Mouse (Mus musculus): ENCODE data around the gene Med28.

The Med28 gene

DNA sequence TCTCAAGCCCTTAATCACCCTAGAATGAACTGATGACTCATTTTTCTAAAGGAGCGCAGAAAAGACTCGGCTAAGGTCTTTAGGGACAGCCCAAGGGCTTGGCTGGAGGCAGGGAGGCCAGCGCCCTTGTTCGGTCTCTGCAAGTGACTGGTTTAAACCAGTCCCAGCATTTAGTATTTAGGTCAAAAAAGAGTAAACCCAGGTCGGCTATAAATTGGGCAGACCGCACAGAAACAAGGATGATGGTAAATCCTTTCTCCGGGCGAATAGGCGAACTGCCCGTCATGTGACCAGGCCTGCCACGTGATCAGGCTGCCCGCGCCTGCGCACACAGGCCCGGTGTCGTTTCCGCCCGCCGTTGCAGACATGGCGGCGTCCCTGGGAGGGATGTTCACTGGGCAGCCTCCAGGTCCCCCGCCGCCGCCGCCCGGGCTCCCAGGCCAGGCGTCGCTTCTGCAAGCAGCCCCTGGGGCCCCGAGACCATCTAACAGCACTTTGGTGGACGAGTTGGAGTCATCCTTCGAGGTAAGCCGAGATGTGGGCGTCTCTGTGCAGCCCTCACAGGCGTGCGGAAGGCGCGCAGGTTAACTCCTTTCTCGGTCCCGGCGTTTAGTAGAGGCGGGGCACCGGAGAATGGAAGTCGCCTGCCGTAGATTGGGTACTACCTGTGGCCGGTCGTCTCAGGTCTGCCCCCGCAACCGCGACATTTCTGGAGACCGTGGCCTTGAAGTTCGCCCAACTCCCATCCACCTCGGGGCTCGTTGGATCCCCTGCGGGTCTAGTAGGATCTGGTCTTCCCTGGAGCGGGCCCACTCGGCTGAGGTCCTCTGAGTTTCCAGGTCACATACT lies at the start of gene Med28:
Med28 (plus strand) TSS at position 270 of the 849 bp plus-strand sequence.
- DNase-seq (ENCODE audit: low read depth, low spot score) = peak; percentile 91

DNA sequence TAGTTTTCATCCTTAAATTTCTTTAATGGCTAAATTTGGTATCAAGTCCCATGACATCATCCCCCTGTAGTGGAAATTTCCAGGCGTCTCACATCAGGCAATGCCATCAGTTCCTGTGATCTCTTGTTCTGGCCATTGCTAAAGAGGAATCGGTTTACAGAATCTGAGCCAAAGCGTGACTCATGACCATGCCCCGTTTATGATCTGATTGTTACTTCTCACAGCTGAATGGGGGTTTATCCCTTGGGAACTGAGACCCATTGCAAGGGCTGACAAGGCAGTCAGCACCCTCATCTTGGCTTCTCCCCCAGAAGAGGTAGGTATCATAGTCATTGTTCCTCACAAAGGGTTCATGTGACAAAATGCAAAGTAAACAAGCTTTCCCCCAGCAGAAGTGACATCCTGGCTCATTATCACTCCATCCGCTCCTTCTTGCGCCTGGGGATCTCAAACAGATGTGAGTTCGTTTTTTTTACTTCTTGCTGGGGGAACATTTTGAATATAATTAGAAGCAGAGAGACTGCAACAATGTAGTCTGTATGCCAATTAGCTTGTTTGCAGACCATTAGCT lies 47.1 kb upstream of the Med28 start:
- DNase-seq (ENCODE audit: low read depth, low spot score) = no peak

DNA sequence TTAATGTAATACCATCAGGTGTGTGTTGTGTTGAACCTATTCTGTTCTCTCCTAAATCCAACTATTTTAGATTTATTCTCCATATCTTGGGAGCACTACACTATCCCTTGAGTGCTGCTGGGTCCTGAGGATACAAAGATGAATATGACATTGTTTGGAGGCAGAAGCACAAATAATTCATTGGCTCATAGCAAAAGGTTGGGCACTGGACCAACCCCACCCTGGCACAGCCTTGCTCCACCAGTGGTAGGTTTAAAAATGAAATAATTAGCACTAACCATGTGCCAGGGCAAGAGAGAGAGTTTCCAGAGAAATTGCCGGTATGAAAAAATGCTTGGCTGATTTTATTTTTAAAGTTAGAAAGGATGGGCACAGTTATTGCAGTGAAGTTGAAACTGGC lies 46.5 kb upstream of the Med28 start:
- DNase-seq (ENCODE audit: low read depth, low spot score) = no peak

DNA sequence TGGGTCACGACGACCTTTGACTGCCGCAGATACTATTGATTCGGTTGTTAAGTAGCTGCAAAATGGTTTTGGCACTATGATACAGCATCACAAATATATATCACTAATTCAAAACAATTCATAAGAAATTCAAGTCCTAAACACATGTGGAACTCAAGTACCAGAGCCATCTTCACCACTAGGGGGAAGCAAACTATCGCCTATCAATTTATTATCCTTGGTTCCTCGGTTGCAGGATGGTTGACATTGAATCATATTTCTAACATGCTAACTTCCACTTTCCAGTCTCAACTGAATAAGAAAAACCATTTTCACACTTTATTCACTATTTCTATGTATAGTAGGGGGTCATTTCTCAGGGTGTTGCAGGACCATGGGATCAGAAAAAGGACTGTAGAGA lies 45.8 kb upstream of the Med28 start:
- peak; percentile 76 for DNase-seq (ENCODE audit: low read depth, low spot score)

DNA sequence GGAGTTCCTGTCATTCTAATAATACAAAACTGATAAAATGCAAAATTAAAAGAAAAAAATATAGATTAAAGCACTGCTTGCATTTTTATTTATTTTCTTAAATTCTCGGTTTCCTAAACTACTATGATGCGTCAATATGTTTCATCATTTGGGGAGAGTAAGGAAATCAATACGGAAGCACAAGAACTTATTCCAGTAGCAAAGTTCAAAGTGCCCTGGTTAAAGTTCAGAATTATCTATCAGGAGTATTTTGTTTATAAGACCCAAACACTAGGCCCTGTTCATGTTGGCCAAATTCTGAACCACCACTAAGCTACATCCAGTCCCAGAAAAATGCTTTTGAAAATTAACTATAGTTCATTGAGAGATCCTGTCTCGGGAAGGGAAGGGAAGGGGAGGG lies 45.3 kb upstream of the Med28 start:
- no peak for DNase-seq (ENCODE audit: low read depth, low spot score)

DNA sequence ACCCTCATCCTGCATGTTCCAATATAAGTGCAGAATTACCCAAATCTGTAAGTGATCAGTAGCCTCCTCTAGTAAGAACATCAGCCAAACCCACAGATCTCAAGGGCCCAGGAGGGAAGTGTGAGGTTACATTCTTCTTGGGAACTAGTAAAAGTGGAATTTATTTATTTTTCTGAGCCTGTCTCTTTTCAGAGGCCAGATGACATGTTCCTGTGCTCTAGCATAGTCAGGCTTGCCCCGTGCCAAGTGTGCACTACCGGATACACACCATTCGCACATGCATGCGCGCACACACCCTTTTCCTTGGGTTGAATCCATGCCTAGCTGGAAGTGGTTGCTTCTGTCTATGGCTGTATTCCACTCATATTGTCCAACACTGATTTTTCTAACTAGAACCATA lies 44.3 kb upstream of the Med28 start:
- no peak for DNase-seq (ENCODE audit: low read depth, low spot score)

DNA sequence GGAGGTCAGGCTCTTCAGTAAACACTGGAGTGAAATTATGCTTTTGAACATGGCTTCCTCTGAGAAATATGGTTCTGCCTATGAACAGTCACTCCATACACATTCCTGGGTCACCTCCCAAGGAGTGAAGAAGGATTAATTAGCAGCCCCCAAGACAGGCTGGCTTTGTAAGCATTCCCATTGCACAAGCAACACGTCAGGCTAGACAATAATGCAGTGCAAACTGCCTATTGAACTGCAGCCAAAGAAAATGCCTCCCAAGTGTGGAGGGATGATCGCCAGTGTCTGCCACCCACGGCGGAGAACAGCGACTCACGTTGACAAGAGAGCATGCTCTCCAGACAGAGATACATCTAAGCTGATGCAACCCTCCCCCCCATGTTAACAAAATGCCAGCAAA lies 43.7 kb upstream of the Med28 start:
- DNase-seq (ENCODE audit: low read depth, low spot score) = no peak

DNA sequence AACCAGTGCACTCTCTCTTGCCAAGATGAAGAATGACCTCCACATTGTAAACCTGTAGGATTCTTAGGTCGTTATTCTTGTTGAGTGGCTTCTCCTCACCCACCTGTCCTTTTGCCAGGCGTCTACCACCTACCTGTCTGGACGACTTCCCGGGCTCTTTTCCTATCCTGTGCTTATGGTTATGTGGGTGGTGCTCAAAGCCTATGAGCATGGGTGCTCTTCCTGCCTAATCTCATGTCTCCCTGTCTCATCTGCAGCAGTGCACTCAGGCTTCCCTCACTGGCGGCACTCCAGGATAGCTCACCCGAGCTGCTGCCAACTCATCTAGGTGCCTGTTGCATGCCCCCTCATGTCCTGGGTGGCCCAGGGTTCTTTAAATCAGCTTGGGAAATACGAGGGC lies 42.4 kb upstream of the Med28 start:
- DNase-seq (ENCODE audit: low read depth, low spot score) = no peak

DNA sequence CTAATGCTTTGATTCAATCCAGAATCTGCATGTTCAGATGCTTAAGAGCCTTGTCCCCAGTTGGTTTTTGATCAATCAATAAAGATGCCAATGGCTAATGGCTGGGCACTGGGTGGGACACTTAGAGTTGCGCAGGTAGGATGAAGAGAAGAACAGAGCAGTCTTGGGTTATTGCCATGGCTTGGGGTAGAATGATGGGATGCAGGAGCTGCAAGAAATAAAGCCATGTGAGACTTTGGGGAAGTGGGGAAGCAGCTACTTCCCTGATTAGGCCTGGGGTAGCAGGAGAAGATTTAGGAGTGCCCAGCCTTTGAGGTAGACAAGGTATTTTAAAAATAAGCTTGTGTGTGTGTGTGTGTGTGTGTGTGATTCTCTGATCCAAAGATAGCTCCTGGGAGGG lies 40.0 kb upstream of the Med28 start:
- DNase-seq (ENCODE audit: low read depth, low spot score) = no peak

DNA sequence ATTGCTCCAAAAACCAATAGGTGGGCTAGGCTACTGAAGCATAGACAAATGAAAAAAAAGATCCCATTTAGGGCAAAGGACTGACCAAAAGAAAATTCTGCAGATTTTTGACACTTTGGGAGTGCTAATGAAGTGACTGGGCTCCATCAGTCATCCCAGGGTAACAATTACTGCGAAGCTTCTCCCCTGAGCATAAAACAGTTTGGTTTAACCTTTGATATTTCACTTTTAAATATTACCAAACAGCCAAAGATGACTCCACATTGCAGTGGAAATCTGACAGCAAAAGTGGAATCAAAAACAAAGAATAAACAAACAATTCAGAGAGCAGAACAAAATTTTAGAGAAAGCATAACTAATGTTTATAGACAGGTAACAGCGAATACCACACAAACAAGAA lies 38.9 kb upstream of the Med28 start:
- no peak for DNase-seq (ENCODE audit: low read depth, low spot score)

DNA sequence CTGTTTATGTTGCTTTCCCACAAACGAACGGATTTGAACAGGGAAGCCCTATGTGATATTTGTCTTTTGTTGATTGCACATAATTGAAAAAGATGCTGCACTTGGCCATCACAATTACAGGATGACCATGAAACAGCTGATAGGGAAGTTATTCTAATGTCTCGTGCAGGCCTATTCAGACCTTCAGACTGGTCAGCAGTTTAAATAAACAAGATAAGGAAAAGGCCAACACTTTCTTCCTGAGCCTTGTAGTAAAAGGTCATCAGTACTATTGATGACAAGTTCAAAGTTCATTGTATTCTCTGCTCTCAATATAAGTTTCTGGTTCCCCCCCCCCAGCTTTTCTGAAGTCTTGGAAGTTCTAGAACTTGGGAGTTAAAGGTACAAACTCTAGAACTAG lies 37.4 kb upstream of the Med28 start:
- DNase-seq (ENCODE audit: low read depth, low spot score) = no peak

DNA sequence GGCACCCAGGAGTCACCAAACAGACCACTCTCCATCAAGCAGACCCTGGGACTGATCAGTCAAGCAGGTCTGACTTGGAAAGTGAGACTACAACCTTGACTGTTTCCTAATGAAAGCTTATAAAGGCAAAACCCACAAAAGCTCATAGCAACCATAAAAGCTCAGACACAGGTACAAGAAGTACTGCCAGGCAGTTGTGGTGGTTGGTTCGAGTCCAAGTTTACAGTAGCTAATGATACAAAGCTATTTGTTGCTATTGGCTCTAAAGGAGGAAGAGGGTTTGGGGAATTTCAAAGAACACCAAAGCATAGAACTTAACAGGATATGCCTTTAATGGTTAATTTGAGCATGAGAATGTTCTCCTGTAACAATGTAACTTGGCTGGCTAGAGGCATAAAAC lies 36.4 kb upstream of the Med28 start:
- DNase-seq (ENCODE audit: low read depth, low spot score) = no peak

DNA sequence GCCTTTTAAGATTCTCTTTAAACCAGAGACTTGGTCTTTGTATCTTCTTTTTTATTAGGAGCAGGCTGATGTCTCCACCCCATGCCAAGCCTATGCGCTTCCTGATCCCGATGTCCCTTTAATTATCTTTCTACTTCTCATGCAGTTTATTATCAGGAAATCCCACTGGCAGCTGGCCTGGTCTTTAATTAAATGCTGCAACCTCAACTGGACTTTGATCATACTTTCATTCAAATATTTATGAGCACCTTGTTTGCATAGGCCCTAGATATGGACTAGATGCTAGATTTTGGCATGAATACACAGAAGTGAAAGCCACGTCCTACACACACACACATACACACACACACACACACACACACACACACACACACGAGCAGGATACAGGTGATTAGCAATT lies 28.3 kb upstream of the Med28 start:
- DNase-seq (ENCODE audit: low read depth, low spot score) = no peak

DNA sequence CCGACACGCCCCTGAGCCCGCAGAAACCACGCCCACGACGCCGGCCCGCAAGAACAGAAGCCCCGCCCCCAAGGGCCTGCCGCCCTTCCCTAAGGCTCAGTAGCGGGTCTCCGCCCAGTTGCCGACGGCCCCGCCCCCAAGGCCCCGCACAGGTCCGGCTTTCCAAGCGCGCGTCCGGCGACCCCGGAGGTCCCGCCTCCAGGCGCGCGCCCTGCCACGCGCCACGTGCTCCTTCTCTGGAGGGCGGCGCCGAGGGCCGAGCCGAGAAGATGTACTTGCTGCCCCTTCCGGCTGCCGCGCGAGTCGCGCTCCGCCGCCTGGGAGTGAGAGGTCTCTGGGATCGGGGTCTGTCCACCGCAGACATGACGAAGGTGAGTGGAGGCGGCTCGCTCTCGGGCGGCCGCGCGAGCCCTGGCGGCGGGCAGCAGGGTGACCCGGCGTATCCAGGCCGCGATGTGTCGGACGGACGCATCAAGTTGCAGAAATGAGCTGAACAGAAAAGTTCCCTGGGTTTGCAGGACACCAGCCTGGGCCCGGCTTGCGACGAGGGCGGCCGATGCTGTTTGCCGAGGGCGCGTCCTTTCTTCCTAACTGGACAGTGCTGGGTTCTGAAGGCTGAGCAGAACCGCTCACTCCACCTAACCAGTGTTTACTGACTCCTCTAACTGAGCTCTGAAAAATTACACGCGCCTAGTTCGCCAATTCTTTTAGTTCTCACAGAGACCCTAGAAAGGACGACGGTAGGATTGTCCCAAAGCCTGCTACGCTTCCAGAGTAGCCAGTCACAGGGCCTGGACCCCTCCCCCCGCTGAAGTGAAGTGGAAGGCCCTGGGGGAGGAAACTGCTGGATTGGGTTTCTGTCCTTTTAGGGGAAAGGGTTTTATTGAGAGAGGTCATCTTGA lies 26.6 kb upstream of the Med28 start, which contains the start of gene Lap3:
Lap3 (plus strand) TSS at position 184 of the 902 bp plus-strand sequence.
- DNase-seq (ENCODE audit: low read depth, low spot score) = peak; percentile 96

DNA sequence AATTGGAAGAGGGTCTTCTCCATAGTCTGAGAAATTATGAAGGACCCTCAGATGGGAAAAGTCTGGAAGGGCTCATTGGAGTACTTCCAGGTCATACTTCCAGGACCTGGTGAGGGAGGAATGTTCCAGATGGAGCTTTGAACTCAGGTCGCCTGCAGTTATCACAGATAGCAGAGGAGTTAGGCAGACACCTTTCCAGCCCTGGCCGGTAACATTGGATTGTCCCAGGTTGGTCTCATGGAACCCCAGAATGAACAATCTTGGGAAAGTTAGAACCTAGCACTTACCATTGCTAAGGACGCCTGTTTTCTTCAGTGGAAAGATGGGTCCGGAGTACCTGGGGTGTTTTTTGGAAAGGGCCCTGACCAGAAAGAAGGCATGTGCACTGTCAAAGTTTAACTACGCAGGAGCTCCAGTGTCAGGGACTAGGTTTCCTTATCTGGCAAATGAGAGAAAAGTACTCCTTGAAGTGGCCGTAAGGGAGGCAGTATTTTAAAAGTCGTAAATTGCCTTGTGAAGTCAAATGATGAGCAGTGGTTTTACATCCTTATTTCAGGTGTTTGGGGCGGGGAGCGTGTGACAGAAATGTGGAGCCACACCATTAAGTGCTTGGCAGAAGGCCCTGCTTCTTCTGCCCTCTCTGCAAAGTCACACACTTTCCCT lies 25.8 kb upstream of the Med28 start:
- DNase-seq (ENCODE audit: low read depth, low spot score) = no peak

DNA sequence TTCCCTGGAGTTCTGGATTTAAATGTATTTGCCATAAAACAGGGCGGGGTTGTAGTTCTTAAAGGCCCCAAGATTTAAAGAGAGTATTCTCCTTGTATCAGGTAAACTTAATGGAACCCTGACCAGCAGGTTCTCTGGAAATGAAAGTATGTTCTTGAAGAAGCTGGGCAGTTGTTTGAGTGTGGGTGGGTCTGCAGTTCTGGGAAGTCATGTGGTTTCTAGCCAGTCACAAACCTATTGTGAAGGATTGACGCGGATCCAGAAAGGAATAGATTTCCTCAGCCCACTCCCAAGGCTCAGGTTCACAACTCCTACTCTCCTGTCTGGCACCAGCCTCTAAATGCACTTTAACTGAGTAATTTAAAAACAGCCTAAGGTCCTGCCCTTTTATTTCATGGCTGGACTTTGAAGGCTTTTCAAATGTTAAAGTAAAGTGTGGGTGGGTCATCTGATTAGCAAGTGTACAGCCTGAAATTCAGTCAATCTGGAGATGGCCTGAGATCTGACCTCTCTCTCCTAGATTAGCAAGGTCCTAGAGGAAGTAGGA lies 24.5 kb upstream of the Med28 start:
- DNase-seq (ENCODE audit: low read depth, low spot score) = no peak

DNA sequence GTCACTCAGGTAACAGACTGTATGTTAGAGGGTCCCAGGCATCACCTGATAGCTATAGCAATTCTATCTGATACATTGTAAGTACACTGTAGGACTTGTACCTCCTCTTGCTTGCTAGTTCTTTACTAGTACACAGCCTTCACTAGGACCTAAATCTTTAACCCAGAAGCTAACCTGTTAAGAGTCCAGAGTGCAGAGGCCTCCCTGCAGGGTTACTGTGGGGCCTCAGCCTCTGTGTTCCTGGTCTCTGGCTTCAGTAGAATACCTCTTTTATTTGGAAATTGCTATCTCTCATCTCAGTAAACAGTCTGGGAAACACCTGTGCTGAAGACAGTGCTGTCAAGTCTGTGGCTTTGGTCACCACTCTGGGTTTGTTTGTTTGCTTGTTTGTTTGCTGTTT lies 24.0 kb upstream of the Med28 start:
- no peak for DNase-seq (ENCODE audit: low read depth, low spot score)

DNA sequence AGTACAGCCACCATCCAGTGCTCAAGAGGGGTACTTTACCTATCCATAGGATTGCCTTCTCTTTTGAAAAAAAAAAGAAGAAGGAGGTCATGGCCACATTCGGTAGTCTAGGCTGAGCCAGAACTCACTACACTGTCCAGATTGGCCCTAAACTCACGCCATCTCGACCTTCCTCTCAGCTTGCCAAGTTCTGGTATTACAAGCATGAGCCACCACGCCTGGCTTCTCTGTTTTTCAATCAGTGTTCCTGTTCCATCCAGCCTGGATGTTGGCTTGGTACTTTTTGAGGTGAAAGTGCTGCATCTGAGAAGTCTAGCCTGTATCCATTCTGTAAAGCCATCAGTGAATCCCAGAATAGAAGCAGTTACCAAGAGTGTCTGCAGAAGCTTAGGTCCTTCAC lies 23.6 kb upstream of the Med28 start:
- DNase-seq (ENCODE audit: low read depth, low spot score) = no peak

DNA sequence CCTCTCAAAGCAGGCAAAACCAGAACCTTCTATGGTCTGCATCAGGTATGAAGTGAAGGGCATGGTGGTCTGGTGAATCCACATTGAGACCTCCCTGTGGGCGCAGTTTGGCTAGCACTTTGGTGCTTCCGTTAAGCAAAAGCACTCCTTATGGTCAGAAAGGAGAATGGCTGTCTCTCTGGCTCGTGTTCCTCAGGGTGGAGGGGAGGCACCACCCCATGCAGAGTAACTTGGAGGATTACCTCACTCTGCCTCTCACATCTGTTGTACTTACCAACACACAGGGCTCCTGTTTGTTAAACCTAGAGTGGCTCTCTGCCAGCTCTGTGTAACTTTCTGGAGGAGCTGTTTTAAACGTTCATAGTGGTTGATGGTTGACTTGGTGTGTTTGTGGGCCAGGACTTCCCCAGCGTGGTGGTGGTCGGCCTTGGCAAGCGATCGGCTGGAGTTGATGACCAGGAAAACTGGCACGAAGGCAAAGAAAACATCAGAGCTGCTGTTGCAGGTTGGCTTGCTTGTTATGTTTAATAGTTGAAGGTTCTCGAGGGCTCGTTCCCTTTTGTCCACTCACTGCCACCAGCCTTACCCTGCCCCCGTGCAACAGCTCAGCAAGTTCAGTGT lies 23.0 kb upstream of the Med28 start:
- no peak for DNase-seq (ENCODE audit: low read depth, low spot score)

DNA sequence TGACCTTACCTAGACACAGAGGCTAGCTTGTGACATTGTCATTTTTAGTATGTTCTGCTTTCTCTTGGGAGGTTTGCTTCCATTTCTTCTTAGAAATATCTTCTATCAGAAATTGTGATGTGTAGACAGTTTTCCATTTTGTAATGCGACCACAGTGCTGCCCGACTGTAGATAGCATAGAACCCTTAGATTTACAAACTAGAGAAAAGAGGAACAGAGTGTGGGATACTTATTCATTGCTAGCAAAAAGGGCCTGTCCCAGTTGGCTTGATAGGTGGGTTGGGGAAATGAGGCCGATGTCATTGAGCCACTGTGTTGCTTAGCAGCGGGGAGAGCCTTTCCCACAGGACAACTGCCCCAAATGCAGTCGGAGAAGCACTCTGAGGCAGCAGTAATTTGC lies 22.5 kb upstream of the Med28 start:
- DNase-seq (ENCODE audit: low read depth, low spot score) = no peak

DNA sequence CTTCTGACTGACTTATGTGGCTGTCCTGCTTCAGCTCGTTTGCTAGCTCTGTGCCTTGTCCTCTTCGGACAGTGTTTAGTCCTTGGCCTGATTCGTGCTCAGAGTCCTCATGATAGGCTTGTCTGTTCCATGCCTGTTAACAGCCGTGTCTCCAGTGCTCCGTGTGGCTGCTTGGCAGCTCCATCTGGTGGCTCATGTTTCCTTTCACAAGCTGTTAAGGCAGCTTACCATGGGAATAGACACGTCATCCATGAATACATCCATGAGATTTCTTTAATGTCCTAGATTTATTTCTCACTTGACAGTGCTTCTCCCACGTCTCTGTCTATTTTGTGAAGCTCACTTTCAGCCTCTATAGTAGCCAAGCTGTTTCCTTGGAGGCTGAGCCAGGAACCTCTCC lies 10.0 kb upstream of the Med28 start:
- no peak for DNase-seq (ENCODE audit: low read depth, low spot score)

Data from forelimb bud, embryonic 11.5 days (tissue).